Comparison of ENCODE assay signal across 14 mouse cellular contexts in genomic region chr19:12476721-12477270, GRCm38 (mm10). TPM values are rescaled to one million over a fixed set of nuclear protein-coding genes. Genes with fewer than 3 reads are reported as not detected.
DNase-seq lines count a peak whose midpoint lies in the region; ATAC-seq and TF ChIP-seq lines count a peak whose summit lies in the region.
"Had no signal": no experiment of that assay in that cellular context is flagged by ENCODE, and none has a peak within 500 bp of the region (broad histone marks: within the 10 kb centered on the region; RNA-seq: fewer than 3 reads in every experiment).

No protein-coding gene starts in this region.

- peak; percentile 74 for DNase-seq in CD4-positive, CD25-positive, alpha-beta regulatory T cell, adult 2 months (ENCODE audit: low read depth, low spot score)
- peak; percentile 62 for DNase-seq in kidney, adult 11 months
- no peak for DNase-seq in forebrain, postnatal 0 days
- DNase-seq in urinary bladder, postnatal 14 days (ENCODE audit: low spot score): no peak
- DNase-seq: cerebellum, adult 11 months; gastrocnemius, postnatal 10 days; heart, postnatal 4 days had no signal

- no peaks in the 10 kb centered on the region for H3K27me3 ChIP-seq in hindbrain, embryonic 13.5 days
- H3K27me3 ChIP-seq in hindbrain, embryonic 12.5 days: no peaks in the 10 kb centered on the region
- H3K27me3 ChIP-seq in stomach, embryonic 15.5 days (replicated peaks): no peaks in the 10 kb centered on the region
- H3K27me3 ChIP-seq in forebrain, postnatal 0 days (ENCODE audit: insufficient read depth, low read length): no peaks in the 10 kb centered on the region
- H3K27me3 ChIP-seq: embryonic facial prominence, embryonic 15.5 days had no signal

- peaks cover 16% of the 10 kb centered on the region for H3K4me1 ChIP-seq in hindbrain, embryonic 13.5 days (replicated peaks)
- H3K4me1 ChIP-seq in hindbrain, embryonic 12.5 days: no peaks in the 10 kb centered on the region
- peaks cover 13% of the 10 kb centered on the region for H3K4me1 ChIP-seq in stomach, embryonic 15.5 days
- no peaks in the 10 kb centered on the region for H3K4me1 ChIP-seq in forebrain, postnatal 0 days (ENCODE audit: insufficient read depth)

- H3K36me3 ChIP-seq in hindbrain, embryonic 13.5 days: peaks cover 84% of the 10 kb centered on the region
- peaks cover 67% of the 10 kb centered on the region for H3K36me3 ChIP-seq in hindbrain, embryonic 12.5 days
- H3K36me3 ChIP-seq in stomach, embryonic 15.5 days: peaks cover 6% of the 10 kb centered on the region
- peaks cover 68% of the 10 kb centered on the region for H3K36me3 ChIP-seq in forebrain, postnatal 0 days (ENCODE audit: insufficient read depth)

- peak overlapping the region; percentile 64 for H3K27ac ChIP-seq in hindbrain, embryonic 13.5 days
- no peak overlapping the region for H3K27ac ChIP-seq in hindbrain, embryonic 12.5 days
- 0 out of 2 replicates have a peak overlapping the region, but pooled peaks have one; percentile 35 for H3K27ac ChIP-seq in stomach, embryonic 15.5 days
- H3K27ac ChIP-seq in forebrain, postnatal 0 days (ENCODE audit: low read depth, low read length): no peak overlapping the region

- H3K4me2 ChIP-seq in hindbrain, embryonic 13.5 days: no peak overlapping the region
- H3K4me2 ChIP-seq in hindbrain, embryonic 12.5 days (replicated peaks): no peak overlapping the region
- H3K4me2 ChIP-seq in stomach, embryonic 15.5 days: no peak overlapping the region
- H3K4me2 ChIP-seq in forebrain, postnatal 0 days (ENCODE audit: low read depth): no peak overlapping the region
- H3K4me2 ChIP-seq: embryonic facial prominence, embryonic 15.5 days had no signal

- 63% methylated on average over 5 of the region's 5 CpGs for WGBS in hindbrain, embryonic 13.5 days
- WGBS in hindbrain, embryonic 12.5 days: 71% methylated on average over 5 of the region's 5 CpGs
- WGBS in stomach, embryonic 15.5 days: 33% methylated on average over 5 of the region's 5 CpGs
- 68% methylated on average over 5 of the region's 5 CpGs for WGBS in forebrain, postnatal 0 days

- no peak overlapping the region for H3K4me3 ChIP-seq in hindbrain, embryonic 13.5 days
- no peak overlapping the region for H3K4me3 ChIP-seq in hindbrain, embryonic 12.5 days
- H3K4me3 ChIP-seq in stomach, embryonic 15.5 days (replicated peaks): no peak overlapping the region
- no peak overlapping the region for H3K4me3 ChIP-seq in forebrain, postnatal 0 days (ENCODE audit: low read depth, low read length)
- H3K4me3 ChIP-seq: embryonic facial prominence, embryonic 15.5 days had no signal

- no peaks in the 10 kb centered on the region for H3K9me3 ChIP-seq in hindbrain, embryonic 13.5 days
- H3K9me3 ChIP-seq in hindbrain, embryonic 12.5 days (replicated peaks): no peaks in the 10 kb centered on the region
- no peaks in the 10 kb centered on the region for H3K9me3 ChIP-seq in stomach, embryonic 15.5 days
- H3K9me3 ChIP-seq in forebrain, postnatal 0 days (ENCODE audit: low read length): no peaks in the 10 kb centered on the region
- H3K9me3 ChIP-seq: embryonic facial prominence, embryonic 15.5 days had no signal

- H3K9ac ChIP-seq in hindbrain, embryonic 13.5 days: no peak overlapping the region
- H3K9ac ChIP-seq in hindbrain, embryonic 12.5 days: no peak overlapping the region
- H3K9ac ChIP-seq in stomach, embryonic 15.5 days: no peak overlapping the region
- no peak overlapping the region for H3K9ac ChIP-seq in forebrain, postnatal 0 days
- H3K9ac ChIP-seq: embryonic facial prominence, embryonic 15.5 days had no signal

- no peak for ATAC-seq in hindbrain, embryonic 13.5 days (ENCODE audit: low FRiP score)
- no peak for ATAC-seq in hindbrain, embryonic 12.5 days (ENCODE audit: low FRiP score)
- ATAC-seq in stomach, embryonic 15.5 days (ENCODE audit: insufficient read depth, low FRiP score, low read depth): no peak
- no peak for ATAC-seq in erythroid progenitor cell, adult 5-6 weeks (replicated peaks; ENCODE audit: low FRiP score, poor library complexity, severe bottlenecking)
- ATAC-seq in forebrain, postnatal 0 days: no peak

- no peak for TF ChIP-seq CTCF in forebrain, postnatal 0 days (IDR thresholded peaks at IDR 0.05; ENCODE audit: low read depth)

RNA-seq across cellular contexts. Expression of gene Mpeg1, which starts 16.2 kb away (rescaled TPM):
- 0.47 and 0.78 TPM in 2 replicates for polyA plus RNA-seq in hindbrain, embryonic 13.5 days (2015; fragmentation: Nextera tagmentation; extraction: Ambion mirVana)
- polyA plus RNA-seq in hindbrain, embryonic 12.5 days (2016; fragmentation: Nextera tagmentation; extraction: Ambion mirVana): 0.70 and 0.75 TPM in 2 replicates
- 1.2 and 1.3 TPM in 2 replicates for polyA plus RNA-seq in stomach, embryonic 15.5 days (2015; fragmentation: Nextera tagmentation; extraction: Ambion mirVana)
- 61.6 and 71.0 TPM in 2 replicates for total RNA-seq in erythroid progenitor cell, adult 5-6 weeks (2015; ENCODE audit: low replicate concordance)
- 23.0 and 36.1 TPM in 2 replicates for total RNA-seq in erythroid progenitor cell, adult 5-6 weeks (2017; ENCODE audit: low replicate concordance)
- 3.2 and 3.5 TPM in 2 replicates for total RNA-seq in forebrain, postnatal 0 days (2014; rRNA removed)
- 0.63 and 1.1 TPM in 2 replicates for polyA plus RNA-seq in forebrain, postnatal 0 days (2015; fragmentation: Nextera tagmentation; extraction: Ambion mirVana)

RNA-seq across cellular contexts. Expression of gene Dtx4, which starts 24.5 kb away (rescaled TPM):
- 34.8 and 36.8 TPM in 2 replicates for polyA plus RNA-seq in hindbrain, embryonic 13.5 days (2015; fragmentation: Nextera tagmentation; extraction: Ambion mirVana)
- polyA plus RNA-seq in hindbrain, embryonic 12.5 days (2016; fragmentation: Nextera tagmentation; extraction: Ambion mirVana): 56.7 and 58.6 TPM in 2 replicates
- polyA plus RNA-seq in stomach, embryonic 15.5 days (2015; fragmentation: Nextera tagmentation; extraction: Ambion mirVana): 14.7 and 18.6 TPM in 2 replicates
- 5.8 and 7.1 TPM in 2 replicates for total RNA-seq in erythroid progenitor cell, adult 5-6 weeks (2015; ENCODE audit: low replicate concordance)
- total RNA-seq in erythroid progenitor cell, adult 5-6 weeks (2017; ENCODE audit: low replicate concordance): 1.2 and 2.6 TPM in 2 replicates
- total RNA-seq in forebrain, postnatal 0 days (2014; rRNA removed): 43.2 and 48.8 TPM in 2 replicates
- polyA plus RNA-seq in forebrain, postnatal 0 days (2015; fragmentation: Nextera tagmentation; extraction: Ambion mirVana): 20.6 and 21.2 TPM in 2 replicates

RNA-seq across cellular contexts. Expression of gene Pfpl, which starts 49.1 kb away (rescaled TPM):
- polyA plus RNA-seq in hindbrain, embryonic 13.5 days (2015; fragmentation: Nextera tagmentation; extraction: Ambion mirVana): not detected in 2 replicates
- not detected in 2 replicates for polyA plus RNA-seq in hindbrain, embryonic 12.5 days (2016; fragmentation: Nextera tagmentation; extraction: Ambion mirVana)
- not detected in 2 replicates for polyA plus RNA-seq in stomach, embryonic 15.5 days (2015; fragmentation: Nextera tagmentation; extraction: Ambion mirVana)
- not detected in 2 replicates for total RNA-seq in erythroid progenitor cell, adult 5-6 weeks (2015; ENCODE audit: low replicate concordance)
- total RNA-seq in erythroid progenitor cell, adult 5-6 weeks (2017; ENCODE audit: low replicate concordance): not detected in 2 replicates
- total RNA-seq in forebrain, postnatal 0 days (2014; rRNA removed): not detected in 2 replicates
- 0.04 TPM in 1 of 2 replicates, not detected in the other for polyA plus RNA-seq in forebrain, postnatal 0 days (2015; fragmentation: Nextera tagmentation; extraction: Ambion mirVana)
- total RNA-seq: gastrocnemius, postnatal 10 days; heart, postnatal 4 days; left cerebral cortex, adult 18-20 months had no signal
- polyA plus RNA-seq: embryonic facial prominence, embryonic 15.5 days; liver, embryonic 16.5 days had no signal

RNA-seq across cellular contexts. Expression of gene Olfr1441, which starts 59.6 kb away (rescaled TPM):
- polyA plus RNA-seq in hindbrain, embryonic 13.5 days (2015; fragmentation: Nextera tagmentation; extraction: Ambion mirVana): not detected in 2 replicates
- polyA plus RNA-seq in hindbrain, embryonic 12.5 days (2016; fragmentation: Nextera tagmentation; extraction: Ambion mirVana): not detected in 2 replicates
- not detected in 2 replicates for polyA plus RNA-seq in stomach, embryonic 15.5 days (2015; fragmentation: Nextera tagmentation; extraction: Ambion mirVana)
- not detected in 2 replicates for total RNA-seq in erythroid progenitor cell, adult 5-6 weeks (2015; ENCODE audit: low replicate concordance)
- not detected in 2 replicates for total RNA-seq in erythroid progenitor cell, adult 5-6 weeks (2017; ENCODE audit: low replicate concordance)
- total RNA-seq in forebrain, postnatal 0 days (2014; rRNA removed): not detected in 2 replicates
- polyA plus RNA-seq in forebrain, postnatal 0 days (2015; fragmentation: Nextera tagmentation; extraction: Ambion mirVana): not detected in 2 replicates
- total RNA-seq: gastrocnemius, postnatal 10 days; heart, postnatal 4 days; left cerebral cortex, adult 18-20 months had no signal
- polyA plus RNA-seq: liver, embryonic 16.5 days had no signal

Comparison
In these comparisons a context has a peak if more than half of its experiments do, and no peak if none do; other contexts are left out.
1. H3K27ac ChIP-seq: peak in hindbrain, embryonic 13.5 days (single experiment) and stomach, embryonic 15.5 days (single experiment); none in hindbrain, embryonic 12.5 days (single experiment) and forebrain, postnatal 0 days (single experiment).
2. DNase-seq: peak in CD4-positive, CD25-positive, alpha-beta regulatory T cell, adult 2 months (single experiment) and kidney, adult 11 months (single experiment); none in forebrain, postnatal 0 days (single experiment) and urinary bladder, postnatal 14 days (single experiment).